Mouse (Mus musculus): Measurements from ENCODE around the gene Zfp467. TPM values are rescaled to one million over a fixed set of nuclear protein-coding genes. Genes with fewer than 3 reads are reported as not detected.
A peak's percentile ranks its signal among the peaks of the same experiment; 100 is the strongest.

Gene Zfp467
- polyA plus RNA-seq, 1 experiment, result 13.4 TPM

DNA sequence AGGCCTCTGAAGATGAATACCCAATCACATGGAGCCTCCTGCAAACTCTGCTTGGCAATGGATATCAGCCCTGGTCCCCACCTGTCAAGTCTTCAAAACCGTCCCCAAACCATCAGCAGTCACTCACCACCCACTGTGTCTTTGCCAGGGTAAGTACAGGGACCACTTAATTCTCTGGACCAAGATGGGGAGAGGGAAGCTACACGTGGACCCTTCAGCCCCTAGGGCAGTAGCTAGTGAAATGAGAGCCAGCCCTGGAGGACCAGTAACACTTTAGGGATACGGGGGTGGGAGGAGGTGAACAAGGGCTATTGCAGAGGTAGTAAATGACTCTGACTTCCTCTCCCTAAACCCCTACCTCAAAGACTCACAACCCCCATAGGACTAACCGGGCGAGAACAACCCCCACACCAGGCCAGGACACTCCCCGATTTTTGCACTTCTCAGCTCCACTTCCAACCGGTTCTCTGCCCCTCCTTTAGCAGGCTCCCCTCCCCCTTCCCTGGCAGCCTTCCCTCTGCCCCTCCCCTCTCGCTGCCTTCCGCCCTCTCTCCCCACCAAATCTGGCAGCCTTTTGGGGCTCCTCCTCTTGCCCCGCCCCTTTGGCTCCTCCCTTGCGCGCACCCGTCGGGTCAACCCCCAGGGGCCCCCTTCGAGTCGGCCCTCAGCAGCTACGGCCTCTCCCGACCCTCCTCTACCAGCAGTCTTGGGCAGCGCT is 1.9 kb downstream of the Zfp467 start:
- peaks cover 20% of the 10 kb centered on the region for H3K36me3 ChIP-seq (replicated peaks; ENCODE audit: low read length)
- TF ChIP-seq FLI1 (IDR thresholded peaks at IDR 0.05; ENCODE audit: low read length), result no peak
- no peak for TF ChIP-seq GATA1 (IDR thresholded peaks at IDR 0.05; ENCODE audit: borderline replicate concordance, low read length)
- H3K4me3 ChIP-seq (replicated peaks), result peak overlapping the region; percentile 90
- peaks cover 40% of the 10 kb centered on the region for H3K9me3 ChIP-seq
- peaks cover 25% of the 10 kb centered on the region for H3K4me1 ChIP-seq
- H3K27me3 ChIP-seq (replicated peaks), result peaks cover 80% of the 10 kb centered on the region

DNA sequence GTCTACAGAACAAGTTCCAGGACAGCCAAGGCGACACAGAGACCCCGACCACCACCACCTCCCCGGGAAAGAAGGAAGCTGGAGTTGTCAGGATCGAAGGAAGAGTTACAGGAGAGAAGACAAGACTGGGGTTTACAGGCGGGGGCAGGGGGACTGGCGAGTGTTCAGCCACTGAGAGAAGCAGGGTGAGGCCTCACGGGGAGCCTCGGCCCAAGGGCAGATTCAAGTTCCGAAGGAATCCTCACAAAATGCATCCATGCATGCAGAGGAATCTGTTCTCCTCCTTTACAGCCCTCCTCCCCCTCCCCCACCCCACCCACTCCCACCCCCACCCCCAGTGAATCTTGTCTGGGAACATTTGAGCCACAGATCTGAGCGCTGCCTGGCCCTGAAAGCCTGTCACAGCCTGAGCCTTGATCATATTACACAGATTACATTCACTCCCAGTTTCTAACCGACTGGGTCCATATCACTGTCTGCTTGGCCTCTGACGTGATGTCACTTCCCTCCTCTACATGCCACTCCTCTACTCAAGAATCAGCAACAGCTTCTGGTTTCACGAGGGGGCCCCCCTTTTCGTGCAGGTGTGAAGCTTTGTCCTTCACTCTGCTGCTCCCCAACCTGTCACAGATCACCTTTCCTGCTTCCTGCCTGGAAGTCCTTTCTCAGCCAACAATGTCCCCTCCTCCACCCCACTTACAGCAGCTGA is 5.2 kb downstream of the Zfp467 start:
- TF ChIP-seq FLI1 (IDR thresholded peaks at IDR 0.05; ENCODE audit: low read length), result no peak
- no peak for TF ChIP-seq GATA1 (IDR thresholded peaks at IDR 0.05; ENCODE audit: borderline replicate concordance, low read length)
- Histone ChIP-seq H3K4me3 (replicated peaks) (no peak overlapping the region), H3K36me3 (replicated peaks; ENCODE audit: low read length) (peaks cover 30% of the 10 kb centered on the region), H3K9me3 (peaks cover 50% of the 10 kb centered on the region), H3K4me1 (peaks cover 15% of the 10 kb centered on the region), H3K27me3 (replicated peaks) (peaks cover 57% of the 10 kb centered on the region)

DNA sequence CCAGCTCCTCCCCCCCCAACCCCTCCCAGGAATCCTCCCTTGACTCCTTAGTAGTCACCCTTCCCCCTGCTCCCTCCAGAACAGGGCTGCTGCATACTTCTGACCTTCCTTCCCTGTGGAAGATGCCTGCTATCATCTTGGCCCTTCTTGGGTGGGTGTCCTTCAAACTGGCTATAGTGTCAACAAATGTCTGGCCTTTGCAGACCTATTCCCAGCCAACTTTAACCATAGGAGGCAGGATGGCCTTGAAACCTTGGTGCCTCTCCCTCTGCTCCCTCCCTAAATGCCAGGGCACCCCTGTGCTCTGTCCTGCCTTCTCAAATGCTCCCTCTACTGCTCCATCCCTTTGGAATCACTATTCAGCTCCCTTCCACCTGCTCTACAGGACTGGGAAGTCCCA is 6.0 kb downstream of the Zfp467 start:
- peaks cover 7% of the 10 kb centered on the region for H3K4me1 ChIP-seq
- H3K27me3 ChIP-seq (replicated peaks), result peaks cover 53% of the 10 kb centered on the region
- TF ChIP-seq FLI1 (IDR thresholded peaks at IDR 0.05; ENCODE audit: low read length) (no peak), GATA1 (IDR thresholded peaks at IDR 0.05; ENCODE audit: borderline replicate concordance, low read length) (no peak)
- no peak overlapping the region for H3K4me3 ChIP-seq (replicated peaks)
- H3K36me3 ChIP-seq (replicated peaks; ENCODE audit: low read length), result peaks cover 30% of the 10 kb centered on the region
- H3K9me3 ChIP-seq, result peaks cover 50% of the 10 kb centered on the region

DNA sequence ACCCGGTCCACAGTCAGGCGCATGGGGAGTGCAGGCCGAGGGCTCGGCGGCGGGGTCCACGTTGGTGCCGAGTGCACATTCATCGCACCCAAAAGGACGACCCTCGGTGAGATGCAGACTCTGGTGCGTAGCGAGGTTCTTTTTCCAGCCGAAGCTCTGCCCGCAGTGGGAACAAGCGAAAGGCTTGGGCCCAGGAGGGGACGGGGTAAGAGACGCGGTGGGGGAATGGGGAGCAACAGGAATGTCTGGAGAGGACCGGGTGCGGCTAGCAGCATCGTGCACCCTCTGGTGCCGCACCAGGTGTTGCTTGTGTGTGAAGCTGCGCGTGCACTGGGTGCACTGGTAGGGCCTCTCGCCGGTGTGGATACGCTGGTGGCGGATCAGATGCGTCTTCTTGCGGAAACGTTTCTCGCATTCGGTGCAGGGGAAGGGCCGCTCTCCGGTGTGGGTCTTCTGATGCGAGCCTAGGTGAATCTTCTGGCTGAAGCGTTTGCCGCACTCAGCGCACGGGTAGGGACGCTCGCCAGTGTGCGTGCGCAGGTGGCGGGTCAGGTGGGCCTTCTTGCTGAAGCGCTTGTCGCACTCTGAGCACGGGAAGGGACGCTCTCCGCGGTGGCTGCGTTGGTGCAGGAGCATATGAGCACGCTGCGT is 7.0 kb downstream of the Zfp467 start:
- peak overlapping the region; percentile 31 for H3K4me3 ChIP-seq (replicated peaks)
- TF ChIP-seq FLI1 (IDR thresholded peaks at IDR 0.05; ENCODE audit: low read length), result no peak
- TF ChIP-seq GATA1 (IDR thresholded peaks at IDR 0.05; ENCODE audit: borderline replicate concordance, low read length), result no peak
- H3K4me1 ChIP-seq, result no peaks in the 10 kb centered on the region; the same call in 1 of the 2 replicates
- H3K36me3 ChIP-seq (replicated peaks; ENCODE audit: low read length), result peaks cover 30% of the 10 kb centered on the region
- peaks cover 50% of the 10 kb centered on the region for H3K27me3 ChIP-seq (replicated peaks)
- H3K9me3 ChIP-seq, result peaks cover 50% of the 10 kb centered on the region

DNA sequence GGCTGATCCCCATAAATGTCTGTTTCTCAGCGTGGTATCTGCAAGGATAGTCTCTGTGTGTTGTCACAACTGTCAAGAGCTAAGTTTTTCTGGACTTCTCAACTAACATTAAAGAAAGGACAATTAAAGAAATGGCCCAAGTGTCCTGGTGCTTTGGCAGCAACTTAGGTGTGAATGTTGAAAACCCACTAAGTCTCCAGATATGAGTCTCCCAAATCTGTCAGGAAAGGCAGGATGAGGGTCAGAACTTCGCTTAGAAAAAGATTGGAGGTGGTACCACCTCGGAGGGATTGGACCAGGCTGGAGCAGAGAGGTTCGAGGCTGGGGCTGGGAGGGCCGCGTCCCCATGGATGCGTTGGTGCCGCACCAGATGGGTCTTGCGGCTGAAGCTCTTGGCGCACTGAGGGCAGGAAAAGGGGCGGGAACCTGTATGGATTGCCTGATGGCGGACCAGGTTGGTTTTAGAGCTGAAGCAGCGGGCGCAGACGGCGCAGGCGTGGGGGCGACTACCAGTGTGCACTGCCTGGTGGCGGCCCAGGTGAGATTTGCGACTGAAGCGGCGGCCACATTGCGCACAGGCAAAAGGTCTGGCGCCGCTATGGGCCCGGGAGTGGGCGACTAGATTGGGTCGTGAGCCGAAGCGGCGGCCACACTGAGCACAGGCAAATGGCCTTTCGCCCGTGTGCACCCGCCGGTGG is 7.8 kb downstream of the Zfp467 start:
- Histone ChIP-seq H3K4me1 (no peaks in the 10 kb centered on the region), H3K4me3 (replicated peaks) (no peak overlapping the region), H3K9me3 (peaks cover 43% of the 10 kb centered on the region), H3K36me3 (replicated peaks; ENCODE audit: low read length) (peaks cover 30% of the 10 kb centered on the region), H3K27me3 (replicated peaks) (peaks cover 44% of the 10 kb centered on the region)
- TF ChIP-seq GATA1 (IDR thresholded peaks at IDR 0.05; ENCODE audit: borderline replicate concordance, low read length) (no peak), FLI1 (IDR thresholded peaks at IDR 0.05; ENCODE audit: low read length) (no peak)

DNA sequence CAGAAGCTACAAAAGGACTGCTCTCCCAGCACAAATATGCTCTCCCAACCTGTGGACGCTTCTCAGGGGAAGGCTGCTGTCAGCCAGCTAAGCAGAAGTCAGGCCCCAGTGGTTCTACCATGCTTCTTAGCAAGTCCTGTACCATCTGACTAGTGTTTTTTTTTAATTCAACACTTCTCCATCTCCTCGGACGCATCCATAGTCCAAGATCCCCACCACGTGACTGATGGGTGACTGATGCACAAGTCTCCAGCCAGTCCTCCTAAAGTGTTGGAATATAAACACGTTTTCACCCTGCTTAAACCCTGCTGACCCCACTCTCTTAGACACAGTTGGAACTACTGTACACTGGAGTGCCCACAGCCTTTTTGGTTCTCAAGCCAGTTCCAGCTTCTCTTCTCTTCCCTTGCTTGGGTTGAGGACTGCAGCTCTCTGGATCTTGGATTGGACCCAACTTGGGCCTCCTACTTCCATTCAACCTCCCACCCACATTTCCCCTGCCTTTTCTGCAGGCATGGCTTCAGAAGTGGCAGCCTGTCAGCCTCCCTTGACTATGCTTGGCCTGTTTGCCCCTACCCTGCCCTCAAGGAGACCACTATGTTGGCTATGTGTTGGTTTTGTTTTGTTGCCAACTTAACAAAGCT is 9.8 kb downstream of the Zfp467 start:
- Histone ChIP-seq H3K9me3 (peaks cover 23% of the 10 kb centered on the region), H3K36me3 (replicated peaks; ENCODE audit: low read length) (peaks cover 16% of the 10 kb centered on the region), H3K4me1 (no peaks in the 10 kb centered on the region), H3K4me3 (replicated peaks) (no peak overlapping the region), H3K27me3 (replicated peaks) (peaks cover 28% of the 10 kb centered on the region)
- TF ChIP-seq FLI1 (IDR thresholded peaks at IDR 0.05; ENCODE audit: low read length), result no peak
- TF ChIP-seq GATA1 (IDR thresholded peaks at IDR 0.05; ENCODE audit: borderline replicate concordance, low read length), result no peak

DNA sequence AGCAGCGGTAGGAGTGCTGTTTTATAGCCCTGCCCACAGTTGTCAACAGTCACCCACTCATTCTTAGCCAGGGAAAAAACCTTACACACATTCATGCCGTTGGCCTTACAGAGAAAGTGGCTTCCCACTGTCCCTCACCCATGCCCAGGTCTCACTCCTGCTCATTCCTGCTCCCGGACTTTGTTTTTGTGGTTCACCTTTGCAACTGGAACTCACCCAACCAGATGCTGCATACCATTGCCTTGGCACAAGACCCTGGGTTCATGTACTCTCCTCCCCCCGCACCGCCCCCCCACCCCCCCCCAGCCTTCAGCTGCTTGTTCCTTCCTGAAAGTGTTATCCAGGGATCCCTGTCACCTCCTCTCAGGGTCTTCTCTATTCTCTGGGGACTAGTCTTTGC is 10.5 kb downstream of the Zfp467 start:
- TF ChIP-seq FLI1 (IDR thresholded peaks at IDR 0.05; ENCODE audit: low read length) (no peak), GATA1 (IDR thresholded peaks at IDR 0.05; ENCODE audit: borderline replicate concordance, low read length) (no peak)
- Histone ChIP-seq H3K4me1 (no peaks in the 10 kb centered on the region), H3K36me3 (replicated peaks; ENCODE audit: low read length) (peaks cover 14% of the 10 kb centered on the region), H3K9me3 (peaks cover 20% of the 10 kb centered on the region), H3K27me3 (replicated peaks) (peaks cover 28% of the 10 kb centered on the region), H3K4me3 (replicated peaks) (no peak overlapping the region)

DNA sequence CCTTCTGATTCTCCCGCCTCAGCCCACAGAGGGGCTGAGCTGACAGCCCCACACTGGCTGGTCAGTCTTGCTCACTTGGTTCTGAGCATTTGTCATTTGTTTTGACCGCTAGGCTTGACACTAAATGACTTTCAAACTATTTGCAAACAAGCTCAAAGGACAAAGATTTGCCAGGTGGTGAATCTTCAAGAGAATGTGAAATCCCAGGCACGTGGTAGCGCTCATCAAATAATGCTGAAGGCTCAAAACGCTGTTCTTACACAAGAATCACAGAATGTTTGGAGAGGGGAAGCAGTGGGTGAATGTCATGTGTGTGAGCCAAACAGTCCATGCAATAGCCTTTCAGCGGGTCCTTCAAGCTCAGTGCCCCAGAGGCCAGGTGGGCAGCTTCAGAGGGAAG is 11.0 kb downstream of the Zfp467 start:
- TF ChIP-seq GATA1 (IDR thresholded peaks at IDR 0.05; ENCODE audit: borderline replicate concordance, low read length) (no peak), FLI1 (IDR thresholded peaks at IDR 0.05; ENCODE audit: low read length) (no peak)
- peaks cover 14% of the 10 kb centered on the region for H3K36me3 ChIP-seq (replicated peaks; ENCODE audit: low read length)
- peaks cover 27% of the 10 kb centered on the region for H3K27me3 ChIP-seq (replicated peaks)
- peaks cover 18% of the 10 kb centered on the region for H3K9me3 ChIP-seq
- H3K4me1 ChIP-seq, result no peaks in the 10 kb centered on the region
- no peak overlapping the region for H3K4me3 ChIP-seq (replicated peaks)

All from megakaryocyte, embryonic 14.5 days (primary cell).